Mouse (Mus musculus) thymus, postnatal 0 days (tissue): Measurements from ENCODE around the gene Ccl1. TPM values are rescaled to one million over a fixed set of nuclear protein-coding genes. Genes with fewer than 3 reads are reported as not detected.

Experiments used
- DNase-seq: peaks from one replicate; pipeline ENCODE4 v3.0.0-alpha.2; 2015; ENCODE audit warnings: low spot score
- polyA plus RNA-seq: library from polyadenylated mRNA; unstranded; fragments of >200 nt; fragmentation: Nextera tagmentation; extraction: Ambion mirVana; gene quantifications from 2 replicates; pipeline ENCODE4 v1.2.1, GENCODE M21; 2015

Gene Ccl1
- polyA plus RNA-seq, 1 experiment from 2014 or later = 8.6 TPM

DNA sequence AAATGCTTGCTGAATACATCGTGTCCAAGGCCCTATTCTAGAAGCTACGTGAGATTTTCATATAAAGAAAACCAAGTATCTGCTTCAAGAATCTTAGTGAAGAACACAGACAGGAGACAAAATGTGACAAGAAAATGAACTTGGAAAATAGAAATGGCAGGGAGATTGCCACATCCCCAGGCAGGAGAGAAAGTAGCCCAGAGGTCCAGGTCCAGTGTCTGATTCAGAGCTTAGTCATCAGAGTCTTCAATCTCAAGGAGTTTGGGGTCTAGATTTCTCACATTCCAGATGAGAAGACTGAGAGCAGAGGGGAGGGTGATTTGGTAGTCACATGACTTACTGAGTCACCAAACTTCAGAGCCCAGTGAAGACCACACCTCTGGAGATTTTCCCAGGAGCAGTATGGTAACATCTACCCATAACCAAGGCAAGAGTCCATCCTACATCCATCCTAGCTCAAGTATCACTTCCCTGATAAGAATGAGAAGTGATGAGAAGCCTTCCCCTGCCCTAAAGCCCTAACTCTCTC lies 98.5 kb downstream of the Ccl1 start:
- DNase-seq = no peak

DNA sequence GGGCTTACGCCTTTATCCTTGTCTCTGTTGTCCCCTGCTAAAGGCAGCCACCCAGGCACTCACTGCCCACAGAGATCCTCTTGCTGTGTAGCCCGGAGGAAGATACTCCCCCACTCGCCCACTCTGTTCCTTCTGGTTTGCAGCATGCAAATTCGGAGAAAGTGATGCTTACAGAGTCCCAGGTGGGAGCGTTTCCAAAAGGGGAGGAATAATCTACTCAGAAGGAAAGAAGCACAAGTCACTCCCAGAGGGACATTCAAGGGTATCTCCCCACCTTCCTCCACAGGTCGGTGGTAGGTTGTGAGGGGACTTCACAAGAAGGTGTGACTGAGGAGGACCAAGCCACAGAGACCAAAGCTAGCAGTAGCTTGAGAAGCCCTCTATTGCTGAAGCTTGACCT lies 100.3 kb downstream of the Ccl1 start:
- DNase-seq = no peak

DNA sequence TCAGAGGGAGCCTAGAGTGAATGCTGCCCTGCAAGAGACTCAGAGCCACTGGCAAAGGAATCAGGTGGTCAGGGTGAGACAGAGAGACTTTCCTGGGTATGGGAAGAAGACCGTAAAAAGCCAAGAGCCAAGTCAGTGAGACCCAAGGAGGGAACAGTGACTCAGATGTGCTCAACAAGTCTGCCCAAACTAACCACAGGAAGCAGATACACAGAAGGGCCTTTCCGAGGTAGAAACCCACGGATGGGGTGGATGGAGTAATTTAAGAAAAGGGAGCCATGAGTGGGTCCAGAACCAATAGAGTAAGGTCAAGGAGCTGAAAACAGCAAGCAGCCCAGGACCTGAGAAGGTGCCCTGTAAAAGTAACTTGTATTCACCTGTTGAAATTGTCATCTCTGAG lies 101.8 kb downstream of the Ccl1 start:
- no peak for DNase-seq

DNA sequence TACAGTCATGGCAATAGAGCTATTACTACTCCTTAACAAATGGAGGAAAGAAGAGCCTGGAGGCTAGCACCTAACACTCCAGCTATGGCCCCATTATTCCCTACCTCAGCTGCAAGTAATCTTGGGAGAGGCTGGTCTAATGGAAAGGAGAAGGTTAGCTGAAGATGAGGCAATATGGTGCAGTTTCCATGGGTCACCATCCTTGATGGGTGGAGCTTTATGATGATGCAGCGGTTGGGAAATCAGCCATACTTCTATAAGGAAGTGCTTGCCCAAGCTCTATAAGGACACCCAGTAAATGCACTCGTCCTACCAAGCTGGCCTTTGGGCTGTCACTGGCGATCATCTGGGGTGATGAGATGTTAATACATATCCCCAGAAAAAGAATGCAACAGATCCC lies 107.7 kb downstream of the Ccl1 start:
- no peak for DNase-seq

DNA sequence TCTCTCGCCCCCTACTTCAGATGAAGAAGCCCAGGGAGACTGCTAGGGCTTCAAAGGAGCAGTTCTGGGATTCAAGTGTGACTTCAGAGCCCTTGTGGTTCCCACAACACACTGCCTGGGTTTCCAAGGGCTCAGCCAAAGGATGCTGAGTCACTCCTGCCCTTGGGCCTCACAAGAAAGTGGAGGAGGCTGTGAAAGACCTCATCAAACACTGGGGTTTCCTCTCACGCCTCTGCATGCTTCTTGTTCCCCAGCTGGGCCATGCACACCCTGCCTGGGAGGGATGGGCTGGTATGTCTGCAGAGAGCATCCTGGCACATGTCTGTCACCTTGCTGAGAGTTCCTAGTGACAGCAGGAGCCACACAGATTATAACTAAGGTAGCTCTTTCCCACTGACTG lies 110.5 kb downstream of the Ccl1 start:
- DNase-seq = peak; percentile 25

DNA sequence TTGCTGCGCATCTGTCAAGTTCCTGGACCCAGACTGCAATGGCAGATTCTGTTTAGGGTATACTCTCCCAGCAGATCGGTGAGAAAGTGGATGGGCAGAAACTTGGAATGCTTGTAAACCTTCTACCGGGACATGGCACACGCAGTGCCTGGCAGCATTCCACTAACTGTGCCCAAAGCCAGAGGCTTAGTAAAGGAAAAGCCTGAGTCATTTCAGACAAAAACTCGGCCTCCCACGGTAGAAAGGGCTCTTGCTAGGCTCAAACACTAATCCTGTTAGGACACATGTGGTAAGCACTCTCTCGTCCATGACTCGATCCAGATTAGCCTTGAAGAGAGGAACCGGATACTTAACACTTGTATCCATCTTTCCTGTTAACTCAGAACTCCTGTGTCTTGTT lies 111.7 kb downstream of the Ccl1 start:
- DNase-seq = no peak

DNA sequence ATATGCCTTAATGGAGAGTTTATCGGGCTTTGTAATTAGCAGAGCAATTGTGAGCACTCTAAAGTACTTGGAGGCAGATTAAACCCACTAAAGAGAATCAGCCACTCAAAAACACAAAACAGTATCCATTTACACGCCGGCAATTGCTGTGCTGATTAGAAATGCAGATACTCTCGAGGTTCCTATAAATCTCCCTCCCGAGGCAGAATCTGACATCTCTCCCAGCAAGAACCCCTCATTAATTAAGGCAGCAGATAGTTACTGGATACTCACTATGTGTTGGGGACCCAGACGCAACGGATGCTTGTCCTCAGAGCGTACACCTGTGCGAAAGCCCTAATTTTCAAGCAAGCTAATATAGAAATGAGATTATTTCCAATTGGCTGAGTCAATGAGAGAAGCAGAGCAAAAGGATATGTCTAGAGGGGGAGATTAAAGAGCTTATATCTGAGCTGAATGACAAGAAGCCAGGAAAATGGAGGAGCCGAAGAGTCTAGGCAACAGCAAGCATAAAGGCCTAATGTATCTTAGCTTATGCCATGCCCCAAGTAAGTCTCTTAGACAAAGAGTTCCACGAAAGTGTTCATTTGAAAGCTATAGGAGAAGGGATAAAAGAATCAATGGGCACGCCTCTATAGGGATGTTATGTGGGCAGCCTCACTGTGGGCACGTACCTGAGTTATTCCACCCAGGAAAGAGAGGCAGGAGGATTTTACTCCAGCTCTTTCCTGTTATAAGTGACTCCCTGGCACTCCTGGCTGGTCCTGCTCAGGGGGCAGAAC lies 115.5 kb downstream of the Ccl1 start:
- no peak for DNase-seq

DNA sequence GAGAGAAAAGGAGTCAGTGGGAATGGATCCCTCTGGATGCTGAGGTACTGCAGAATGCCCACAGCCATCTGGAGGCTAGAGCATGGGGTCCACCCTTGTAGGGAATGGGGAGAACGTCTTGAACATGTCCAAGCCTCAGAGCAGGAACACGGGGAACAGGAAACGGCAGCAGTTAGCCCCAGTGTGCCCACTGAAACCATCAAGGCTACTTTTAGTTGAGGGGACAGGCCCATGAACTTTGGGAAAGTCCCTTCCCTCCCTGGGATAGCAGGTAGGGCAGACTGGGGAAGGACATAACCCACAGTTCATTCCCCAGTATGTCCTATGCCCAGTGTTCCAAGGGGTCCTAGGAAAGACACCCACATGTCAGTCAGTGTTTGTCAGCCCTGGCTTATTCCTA lies 119.8 kb downstream of the Ccl1 start:
- no peak for DNase-seq

DNA sequence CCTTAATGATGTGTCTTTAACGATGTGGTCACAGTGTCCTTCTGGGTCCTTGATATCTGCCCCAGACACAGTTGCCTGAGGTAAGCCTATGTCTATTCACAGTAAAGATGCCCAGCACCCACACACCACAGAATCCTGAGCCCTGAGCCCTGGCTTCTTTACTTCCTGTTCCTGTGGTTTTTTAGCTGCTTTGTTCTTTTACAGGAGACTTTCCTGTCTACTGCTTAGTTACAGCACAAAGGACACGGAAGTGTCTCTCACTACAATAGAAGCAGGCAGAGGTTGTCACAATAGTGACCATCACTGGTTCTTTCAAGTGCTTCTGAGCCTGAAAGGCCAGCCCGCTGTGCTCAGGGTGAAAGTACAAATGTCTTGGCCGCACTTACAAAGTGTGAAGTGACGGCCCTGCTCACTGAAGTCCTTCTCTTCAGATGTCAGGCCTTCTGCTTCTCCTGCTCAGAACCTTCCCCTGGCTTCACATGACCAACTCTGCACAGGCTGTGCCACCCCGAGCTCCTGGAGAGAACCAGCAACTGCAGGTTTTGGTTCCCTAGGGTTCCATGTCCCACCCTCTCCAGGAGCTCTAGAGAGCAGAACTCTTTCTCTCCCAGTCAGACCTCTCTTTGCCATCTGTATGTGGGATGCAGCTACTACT lies 122.1 kb downstream of the Ccl1 start:
- DNase-seq = peak; percentile 85

DNA sequence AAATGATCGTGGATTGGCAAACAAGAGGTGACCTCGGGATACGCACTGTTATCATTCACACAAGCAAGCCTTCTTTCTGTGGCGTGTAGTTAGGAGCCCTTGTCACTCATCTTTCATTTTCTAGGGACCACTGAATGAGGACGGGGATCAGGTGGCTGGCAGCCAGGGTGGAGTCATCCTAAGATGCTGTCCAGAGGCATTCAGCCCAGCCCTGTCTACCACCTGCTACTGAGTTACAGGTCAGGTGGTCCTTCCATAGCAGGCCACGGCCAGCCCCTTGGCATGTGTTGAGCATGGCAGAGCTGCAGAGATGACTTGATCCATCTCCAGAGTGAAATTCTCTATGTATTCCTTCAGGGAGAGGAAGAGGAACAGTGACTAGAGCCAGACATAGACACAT lies 123.1 kb downstream of the Ccl1 start:
- DNase-seq = no peak

DNA sequence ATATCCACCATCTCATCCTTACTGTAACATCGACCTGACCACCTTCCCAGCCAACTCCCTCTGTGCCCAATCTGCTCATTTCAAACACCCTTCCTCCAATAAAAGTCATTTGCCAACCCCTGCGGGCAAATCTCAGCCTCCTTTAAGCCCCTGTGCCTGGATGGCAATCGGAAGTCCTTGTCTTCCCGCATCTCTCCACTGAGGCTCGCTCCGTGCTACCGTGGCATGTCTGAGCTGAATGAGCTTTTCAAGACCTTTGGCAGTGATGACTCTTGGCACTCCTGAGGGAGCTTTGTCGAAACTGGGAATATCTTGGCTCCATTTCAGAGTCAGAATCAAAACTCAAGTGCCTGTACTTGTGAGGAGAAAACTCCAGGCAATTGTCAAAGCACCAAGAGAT lies 124.2 kb downstream of the Ccl1 start:
- DNase-seq = no peak

DNA sequence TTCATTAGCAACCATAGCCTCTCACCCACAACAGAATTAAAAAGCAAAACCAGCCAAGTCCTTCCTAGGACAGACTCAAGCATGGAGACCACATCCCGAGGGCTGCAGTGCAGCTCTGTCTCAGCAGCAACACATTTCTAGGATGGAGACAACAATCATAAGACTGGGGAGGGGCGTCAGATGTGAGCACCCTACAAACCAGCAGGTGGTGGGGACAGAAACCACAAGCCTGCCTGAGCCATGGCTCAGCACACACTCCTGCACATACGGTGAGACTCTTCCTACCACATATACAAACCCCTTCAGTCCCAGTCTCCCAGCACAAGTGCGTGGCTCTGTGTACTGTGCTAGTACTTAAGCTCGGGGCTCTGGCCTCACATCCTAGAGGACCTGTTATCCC lies 127.3 kb downstream of the Ccl1 start:
- DNase-seq = peak; percentile 61

DNA sequence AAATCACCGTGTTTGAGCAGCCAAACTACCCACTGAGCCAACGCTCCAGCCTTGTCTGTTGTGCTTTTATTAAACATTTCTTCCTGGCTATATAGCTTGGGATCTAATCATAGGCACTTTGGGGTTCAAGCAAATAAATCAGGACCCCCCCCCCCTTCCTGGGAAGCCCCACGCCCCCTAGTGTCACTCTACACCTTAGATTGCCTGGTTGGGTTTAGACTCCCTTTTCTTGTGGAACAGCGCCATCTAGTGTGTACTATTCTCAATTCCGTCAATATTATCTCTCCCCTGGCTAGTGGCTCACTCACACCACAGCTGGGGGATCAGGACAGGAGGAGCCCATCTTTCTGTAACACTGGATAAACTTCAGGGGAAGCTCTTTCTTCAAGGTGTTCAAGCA lies 127.8 kb downstream of the Ccl1 start:
- peak; percentile 71 for DNase-seq

DNA sequence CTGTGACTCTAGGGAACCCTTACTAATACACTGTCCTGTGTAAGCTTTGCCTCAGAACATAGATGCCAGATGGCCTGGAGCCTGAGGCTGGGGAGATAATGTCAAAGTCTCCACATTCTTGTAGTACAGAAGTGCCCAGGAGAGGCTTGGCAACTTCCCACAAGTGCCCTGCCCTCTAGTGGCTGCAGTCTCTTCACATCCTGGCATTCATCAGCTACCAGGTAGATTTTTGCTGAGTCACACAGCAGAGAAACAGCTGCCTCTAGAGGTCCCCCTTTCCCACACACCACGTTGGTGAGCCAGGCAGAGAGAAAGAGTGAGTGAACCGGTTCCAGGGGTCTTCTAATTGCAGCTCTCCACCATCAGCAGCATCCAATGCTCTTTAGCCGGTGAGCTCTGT lies 130.7 kb downstream of the Ccl1 start:
- DNase-seq = peak; percentile 88

DNA sequence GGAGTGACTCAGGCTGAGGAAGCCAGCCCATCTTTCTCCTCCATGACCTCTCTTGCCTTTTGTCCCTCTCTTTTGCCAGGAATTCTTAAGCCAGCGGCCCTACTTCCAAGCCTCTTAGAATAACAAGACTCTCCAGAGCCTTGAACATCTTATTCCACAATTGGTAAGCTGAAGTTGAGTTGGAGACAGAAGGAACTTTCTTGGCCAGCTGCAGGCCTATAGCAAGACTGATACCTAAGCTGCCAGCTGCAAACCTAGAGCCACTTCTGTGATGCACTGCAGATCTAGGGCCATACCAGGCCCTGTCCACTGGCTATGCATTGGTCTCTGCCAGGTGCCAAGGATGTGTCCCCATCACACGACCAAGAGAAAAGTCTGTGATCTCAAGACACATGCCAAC lies 132.0 kb downstream of the Ccl1 start:
- no peak for DNase-seq

DNA sequence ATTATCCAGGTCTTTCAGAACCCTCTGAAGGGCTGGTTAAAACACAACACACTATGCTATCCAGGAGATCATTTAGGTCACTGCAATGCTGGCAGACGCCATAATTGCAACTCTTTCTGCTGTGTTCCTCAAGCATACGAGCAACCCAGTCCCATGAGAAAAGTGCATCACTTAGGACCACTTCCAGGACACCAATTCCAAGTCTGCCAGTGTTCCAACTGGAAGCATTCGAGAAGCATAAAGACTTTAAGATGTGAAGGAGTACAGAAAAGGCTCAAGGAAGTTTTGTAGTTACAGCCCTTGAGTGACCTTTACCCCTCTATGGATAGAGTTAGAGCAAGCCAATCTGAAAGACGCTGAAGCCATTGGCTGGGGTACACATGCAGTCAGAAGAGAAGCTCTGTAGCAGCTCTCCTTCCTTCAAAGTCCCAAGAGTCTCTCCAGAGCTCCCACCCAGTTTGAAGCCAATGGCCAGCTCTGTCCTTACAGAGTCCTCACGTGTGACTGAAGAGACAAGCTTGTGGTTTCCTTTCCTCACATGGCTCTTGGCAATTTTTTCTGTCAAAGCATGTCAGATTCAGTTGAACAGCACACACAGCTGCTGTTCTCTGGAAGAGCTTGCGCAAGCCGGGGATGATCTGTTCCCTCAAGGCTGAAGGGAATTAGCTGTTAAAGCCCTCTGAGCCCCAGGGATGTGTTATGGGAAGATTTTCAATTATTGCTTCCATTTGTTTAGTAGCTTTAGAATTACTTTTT lies 134.0 kb downstream of the Ccl1 start:
- no peak for DNase-seq

DNA sequence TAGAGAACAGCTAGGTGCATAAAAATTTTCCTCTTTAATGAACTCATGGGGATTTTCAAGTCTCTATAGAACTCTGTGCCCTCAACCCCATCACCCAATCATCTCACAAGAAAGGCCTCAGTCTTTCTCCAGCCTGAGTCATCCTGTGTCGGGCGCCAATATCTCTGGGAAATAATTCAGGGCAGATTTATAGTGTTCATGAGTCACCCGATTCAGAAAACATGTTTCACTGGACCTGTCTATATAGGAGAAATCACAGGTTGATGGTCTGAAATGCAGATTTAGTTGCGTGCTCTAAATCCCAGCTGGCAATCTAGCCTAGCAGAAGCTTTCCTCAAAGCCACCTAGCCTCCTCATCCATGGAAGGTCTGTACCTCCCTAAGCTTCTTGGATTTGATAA lies 136.0 kb downstream of the Ccl1 start:
- DNase-seq = no peak

DNA sequence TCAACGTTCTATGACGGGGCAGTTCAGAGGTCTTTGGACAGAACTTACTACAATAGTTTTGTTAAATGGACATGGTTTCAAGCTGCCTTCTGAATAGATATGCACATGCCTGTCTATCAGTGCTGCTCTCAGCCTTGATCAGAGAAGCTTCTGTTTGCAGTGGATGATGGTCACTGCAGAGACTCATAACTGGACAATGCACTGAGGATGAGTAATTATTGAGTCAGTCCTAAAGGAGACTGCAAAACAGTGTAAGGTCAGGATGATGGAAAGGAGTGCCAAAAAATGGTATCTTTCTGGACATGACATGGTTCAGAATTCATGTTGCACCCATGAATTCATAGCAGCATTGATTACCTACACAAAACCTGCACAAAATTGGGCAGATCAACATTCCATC lies 137.2 kb downstream of the Ccl1 start:
- no peak for DNase-seq

DNA sequence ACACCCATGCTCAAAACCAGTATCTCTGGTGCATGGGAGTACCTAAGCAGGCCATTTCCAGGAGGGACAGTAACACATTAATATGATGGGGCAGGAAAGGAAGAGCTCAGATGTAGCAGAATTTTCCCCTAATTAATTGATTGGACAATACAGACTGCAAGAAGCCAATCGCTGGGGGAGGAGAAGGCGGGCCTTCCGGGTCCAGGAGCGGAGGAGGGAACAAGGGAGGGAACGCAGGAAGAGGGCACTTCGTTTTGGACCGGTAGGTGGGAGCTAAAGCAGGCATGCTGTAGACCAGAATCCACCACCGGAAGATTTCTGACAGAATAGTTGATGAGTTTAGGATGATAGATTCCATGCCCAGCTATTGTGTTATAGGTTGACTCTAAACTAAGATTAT lies 142.2 kb downstream of the Ccl1 start:
- no peak for DNase-seq

DNA sequence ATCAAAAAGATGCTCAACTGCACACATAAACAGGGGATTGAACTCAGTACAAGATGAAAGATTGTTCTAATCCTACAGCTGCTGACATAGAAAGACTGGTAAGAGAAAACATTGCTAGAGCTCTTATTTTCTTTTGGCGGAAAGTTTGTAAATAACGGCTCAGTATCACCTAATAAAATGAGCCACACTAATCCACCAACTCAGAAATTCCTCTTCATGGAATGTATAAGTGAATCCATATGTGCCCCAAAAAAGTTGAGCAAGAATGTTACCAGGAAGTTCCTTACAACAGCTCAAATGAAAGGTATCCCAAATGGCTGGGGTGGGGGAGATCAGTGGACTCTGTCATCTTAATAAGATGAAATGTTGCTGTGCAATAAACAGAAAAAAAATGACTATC lies 146.4 kb downstream of the Ccl1 start:
- DNase-seq = no peak

DNA sequence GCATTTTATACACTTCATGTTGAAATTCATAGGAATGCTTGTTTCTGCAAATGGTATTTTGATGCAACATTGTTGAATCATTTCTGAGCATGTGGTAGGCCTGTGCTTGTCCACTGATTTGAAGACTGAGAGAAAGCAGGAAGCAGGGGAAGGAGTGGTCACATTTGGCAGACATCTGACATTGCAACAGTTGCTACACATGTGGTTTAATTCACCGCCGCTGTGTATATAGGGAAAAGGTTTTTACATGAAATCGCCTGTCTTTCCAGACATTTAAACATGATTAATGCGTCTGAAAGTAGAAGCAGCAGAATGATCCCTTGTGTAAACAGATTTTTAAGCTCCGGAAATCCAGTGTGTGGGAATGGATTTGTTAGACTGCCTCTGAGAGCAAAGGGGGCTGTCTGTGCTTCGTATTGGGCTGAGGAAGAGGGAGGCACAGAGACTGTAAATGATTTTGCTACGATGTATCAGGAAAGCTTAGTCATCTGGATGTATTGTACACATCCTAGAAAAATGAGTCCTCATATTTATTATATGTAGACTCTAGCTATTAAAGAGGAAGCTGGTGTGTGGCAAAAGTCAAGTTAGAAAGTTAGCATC lies 165.9 kb downstream of the Ccl1 start:
- DNase-seq = no peak

DNA sequence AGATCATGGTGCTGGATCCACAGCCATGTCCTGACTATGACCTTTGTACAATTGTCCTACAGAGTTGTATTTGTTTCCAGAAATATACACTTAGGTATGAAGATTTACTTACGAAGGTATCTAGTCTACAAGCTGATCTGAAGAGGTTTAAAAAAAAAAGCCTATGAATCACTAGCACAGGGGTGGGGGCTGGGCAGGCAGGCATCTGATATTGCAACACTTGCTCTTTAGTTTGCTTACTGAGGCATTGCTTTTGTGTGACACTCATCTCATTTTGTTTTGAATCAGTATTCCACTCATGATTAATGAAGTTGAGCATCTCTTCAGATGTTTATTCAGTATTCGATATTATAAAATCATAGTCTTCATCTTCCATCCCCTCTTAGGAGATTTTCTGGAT lies 169.3 kb downstream of the Ccl1 start:
- DNase-seq = no peak
